Mouse (Mus musculus): Measurements from ENCODE around the gene AW011738. TPM values are rescaled to one million over a fixed set of nuclear protein-coding genes. Genes with fewer than 3 reads are reported as not detected.
A peak's percentile ranks its signal among the peaks of the same experiment; 100 is the strongest.

The AW011738 gene
- polyA plus RNA-seq, 1 experiment from 2014 or later = 4.5 TPM

GRCm38 (mm10) chr4:156202462-156202893 is 626 bp upstream of the AW011738 start:
- H3K9ac ChIP-seq = no peak overlapping the region
- WGBS = 41% methylated on average over 12 of the region's 12 CpGs
- H3K9me3 ChIP-seq = no peaks in the 10 kb centered on the region
- H3K4me3 ChIP-seq = peak overlapping the region; percentile 55
- peaks cover 26% of the 10 kb centered on the region for H3K4me1 ChIP-seq (replicated peaks)
- H3K4me2 ChIP-seq = peak overlapping the region; percentile 92
- H3K27ac ChIP-seq (replicated peaks) = peak overlapping the region; percentile 65
- no peaks in the 10 kb centered on the region for H3K27me3 ChIP-seq
- no peaks in the 10 kb centered on the region for H3K36me3 ChIP-seq
- no peak for ATAC-seq (ENCODE audit: low FRiP score, low read depth)

GRCm38 (mm10) chr4:156203413-156204131 is 468 bp downstream of the AW011738 start:
- under 1% methylated on average over 49 of the region's 49 CpGs for WGBS
- H3K27me3 ChIP-seq = no peaks in the 10 kb centered on the region
- H3K4me2 ChIP-seq = peak overlapping the region; percentile 92
- H3K4me3 ChIP-seq = peak overlapping the region; percentile 55
- ATAC-seq (ENCODE audit: low FRiP score, low read depth) = peak; percentile 57; the same call in 1 of the 2 replicates
- no peaks in the 10 kb centered on the region for H3K36me3 ChIP-seq
- peaks cover 24% of the 10 kb centered on the region for H3K4me1 ChIP-seq (replicated peaks)
- peak overlapping the region; percentile 56 for H3K9ac ChIP-seq
- peak overlapping the region; percentile 77 for H3K27ac ChIP-seq (replicated peaks)
- H3K9me3 ChIP-seq = no peaks in the 10 kb centered on the region

GRCm38 (mm10) chr4:156208872-156209271 is 5.8 kb downstream of the AW011738 start:
- no peaks in the 10 kb centered on the region for H3K36me3 ChIP-seq
- 94% methylated on average over 4 of the region's 4 CpGs for WGBS
- H3K4me2 ChIP-seq = no peak overlapping the region
- no peaks in the 10 kb centered on the region for H3K27me3 ChIP-seq
- H3K4me1 ChIP-seq (replicated peaks) = peaks cover 10% of the 10 kb centered on the region
- H3K9me3 ChIP-seq = no peaks in the 10 kb centered on the region
- no peak for ATAC-seq (ENCODE audit: low FRiP score, low read depth)
- no peak overlapping the region for H3K9ac ChIP-seq
- no peak overlapping the region for H3K4me3 ChIP-seq
- H3K27ac ChIP-seq (replicated peaks) = no peak overlapping the region

GRCm38 (mm10) chr4:156209963-156210635 is 7.0 kb downstream of the AW011738 start:
- Histone ChIP-seq H3K9me3 (no peaks in the 10 kb centered on the region), H3K36me3 (no peaks in the 10 kb centered on the region), H3K9ac (no peak overlapping the region), H3K27me3 (no peaks in the 10 kb centered on the region), H3K27ac (replicated peaks) (no peak overlapping the region), H3K4me1 (replicated peaks) (no peaks in the 10 kb centered on the region; the same call in 1 of the 2 replicates), H3K4me3 (no peak overlapping the region), H3K4me2 (no peak overlapping the region)
- WGBS = 79% methylated on average over 13 of the region's 13 CpGs
- ATAC-seq (ENCODE audit: low FRiP score, low read depth) = no peak

GRCm38 (mm10) chr4:156213134-156213533 is 10.0 kb downstream of the AW011738 start:
- Histone ChIP-seq H3K4me1 (replicated peaks) (no peaks in the 10 kb centered on the region), H3K9ac (no peak overlapping the region), H3K27ac (replicated peaks) (no peak overlapping the region), H3K36me3 (no peaks in the 10 kb centered on the region), H3K27me3 (no peaks in the 10 kb centered on the region), H3K4me3 (no peak overlapping the region), H3K9me3 (no peaks in the 10 kb centered on the region), H3K4me2 (no peak overlapping the region)
- 95% methylated on average over 13 of the region's 13 CpGs for WGBS
- no peak for ATAC-seq (ENCODE audit: low FRiP score, low read depth)

GRCm38 (mm10) chr4:156215649-156216048 is 12.5 kb downstream of the AW011738 start, which contains the start of gene Perm1:
TSS of gene Perm1 (plus strand) at chr4:156215868.
- 74% methylated on average over 4 of the region's 4 CpGs for WGBS
- Histone ChIP-seq H3K27me3 (no peaks in the 10 kb centered on the region), H3K4me1 (replicated peaks) (no peaks in the 10 kb centered on the region), H3K36me3 (no peaks in the 10 kb centered on the region), H3K4me3 (no peak within 1 kb of the TSS), H3K27ac (replicated peaks) (no peak within 1 kb of the TSS), H3K9me3 (no peaks in the 10 kb centered on the region), H3K9ac (no peak within 1 kb of the TSS), H3K4me2 (no peak within 1 kb of the TSS)
- no peak for ATAC-seq (ENCODE audit: low FRiP score, low read depth)

- 92% methylated on average over 2 of the region's 2 CpGs for WGBS
- no peak for ATAC-seq (ENCODE audit: low FRiP score, low read depth)
- H3K36me3 ChIP-seq = no peaks in the 10 kb centered on the region
- no peaks in the 10 kb centered on the region for H3K4me1 ChIP-seq (replicated peaks)
- no peak overlapping the region for H3K9ac ChIP-seq
- H3K9me3 ChIP-seq = no peaks in the 10 kb centered on the region
- no peaks in the 10 kb centered on the region for H3K27me3 ChIP-seq
- H3K27ac ChIP-seq (replicated peaks) = no peak overlapping the region
- no peak overlapping the region for H3K4me3 ChIP-seq
- H3K4me2 ChIP-seq = no peak overlapping the region
These were observed 13.1 kb downstream of the AW011738 start for GRCm38 (mm10) chr4:156216196-156216595.

- Histone ChIP-seq H3K36me3 (no peaks in the 10 kb centered on the region), H3K4me3 (no peak overlapping the region), H3K27me3 (no peaks in the 10 kb centered on the region), H3K9me3 (no peaks in the 10 kb centered on the region), H3K27ac (replicated peaks) (no peak overlapping the region), H3K9ac (no peak overlapping the region), H3K4me2 (no peak overlapping the region), H3K4me1 (replicated peaks) (no peaks in the 10 kb centered on the region)
- ATAC-seq (ENCODE audit: low FRiP score, low read depth) = no peak
- WGBS = 82% methylated on average over 16 of the region's 16 CpGs
These were observed 14.0 kb downstream of the AW011738 start for GRCm38 (mm10) chr4:156217022-156217669.

- Histone ChIP-seq H3K27me3 (no peaks in the 10 kb centered on the region), H3K9ac (no peak overlapping the region), H3K27ac (replicated peaks) (no peak overlapping the region), H3K4me1 (replicated peaks) (no peaks in the 10 kb centered on the region), H3K36me3 (no peaks in the 10 kb centered on the region), H3K4me2 (no peak overlapping the region), H3K9me3 (no peaks in the 10 kb centered on the region), H3K4me3 (no peak overlapping the region)
- WGBS = 81% methylated on average over 16 of the region's 16 CpGs
- no peak for ATAC-seq (ENCODE audit: low FRiP score, low read depth)
These were observed 14.7 kb downstream of the AW011738 start for GRCm38 (mm10) chr4:156217838-156218237.

- H3K4me3 ChIP-seq = no peak overlapping the region
- no peaks in the 10 kb centered on the region for H3K9me3 ChIP-seq
- no peak overlapping the region for H3K4me2 ChIP-seq
- H3K27ac ChIP-seq (replicated peaks) = no peak overlapping the region
- 89% methylated on average over 11 of the region's 11 CpGs for WGBS
- no peaks in the 10 kb centered on the region for H3K27me3 ChIP-seq
- H3K4me1 ChIP-seq (replicated peaks) = no peaks in the 10 kb centered on the region
- ATAC-seq (ENCODE audit: low FRiP score, low read depth) = no peak
- 0 out of 2 replicates have a peak, but pooled peaks cover 4% of the 10 kb centered on the region for H3K36me3 ChIP-seq
- no peak overlapping the region for H3K9ac ChIP-seq
These were observed 16.8 kb downstream of the AW011738 start for GRCm38 (mm10) chr4:156219936-156220335.

- peaks cover 7% of the 10 kb centered on the region; the same call in 1 of the 2 replicates for H3K36me3 ChIP-seq
- no peak overlapping the region for H3K9ac ChIP-seq
- no peak for ATAC-seq (ENCODE audit: low FRiP score, low read depth)
- no peaks in the 10 kb centered on the region for H3K9me3 ChIP-seq
- H3K27ac ChIP-seq (replicated peaks) = no peak overlapping the region
- H3K4me1 ChIP-seq (replicated peaks) = no peaks in the 10 kb centered on the region
- 81% methylated on average over 2 of the region's 2 CpGs for WGBS
- no peak overlapping the region for H3K4me3 ChIP-seq
- no peaks in the 10 kb centered on the region for H3K27me3 ChIP-seq
- no peak overlapping the region for H3K4me2 ChIP-seq
These were observed 21.2 kb downstream of the AW011738 start for GRCm38 (mm10) chr4:156224276-156224675.
